Mouse (Mus musculus) forebrain, embryonic 13.5 days (tissue): Measurements from ENCODE around the gene Jag2. TPM values are rescaled to one million over a fixed set of nuclear protein-coding genes. Genes with fewer than 3 reads are reported as not detected.

Experiments used
- ATAC-seq: fragments of 200-750 bp; cut with Nextera tagmentation; 2 replicates; pipeline ENCODE4 v1.8.0; 2017
- H3K27ac ChIP-seq: fragments of 300-500 bp; sonication (generic); 2 replicates; pipeline ENCODE4 v1.5.1; 2015; ENCODE audit warnings: inconsistent platforms, mild to moderate bottlenecking, moderate library complexity
- H3K27me3 ChIP-seq: fragments of 300-500 bp; sonication (generic); 2 replicates; pipeline ENCODE4 v1.6.1; 2015; ENCODE audit warnings: mild to moderate bottlenecking, inconsistent platforms
- H3K36me3 ChIP-seq: fragments of 300-500 bp; sonication (generic); 2 replicates; pipeline ENCODE4 v1.6.1; 2015; ENCODE audit warnings: mild to moderate bottlenecking, inconsistent platforms; ENCODE audit not compliant: poor library complexity, severe bottlenecking
- H3K4me1 ChIP-seq: fragments of 300-500 bp; sonication (generic); 2 replicates; pipeline ENCODE4 v1.6.1; 2015; ENCODE audit warnings: inconsistent platforms
- H3K4me2 ChIP-seq: fragments of 300-500 bp; sonication (generic); 2 replicates; pipeline ENCODE4 v1.6.1; 2015; ENCODE audit warnings: inconsistent platforms, mild to moderate bottlenecking, moderate library complexity
- H3K4me3 ChIP-seq: fragments of 300-500 bp; sonication (generic); 2 replicates; pipeline ENCODE4 v1.5.1; 2015; ENCODE audit warnings: mild to moderate bottlenecking, inconsistent platforms
- H3K9ac ChIP-seq: fragments of 300-500 bp; sonication (generic); 2 replicates; pipeline ENCODE4 v1.6.1; 2015; ENCODE audit warnings: mild to moderate bottlenecking, inconsistent platforms
- H3K9me3 ChIP-seq: fragments of 300-500 bp; sonication (generic); replicated peaks from 2 replicates; pipeline ENCODE4 v1.6.1; 2016; ENCODE audit warnings: inconsistent platforms
- WGBS: fragments of 180-500 bp; shearing (Covaris S2); methylation state at CpG from one replicate; pipeline ENCODE4 v1.1.7; 2015; 5-methylcytosine and 5-hydroxymethylcytosine counted together
- polyA plus RNA-seq: library from polyadenylated mRNA; unstranded; fragments of >200 nt; fragmentation: Nextera tagmentation; extraction: Ambion mirVana; gene quantifications from 2 replicates; pipeline ENCODE4 v1.2.1, GENCODE M21; 2015

Gene Jag2
- polyA plus RNA-seq, 1 experiment from 2014 or later: 4.1 TPM

- Histone ChIP-seq H3K4me2 (no peak overlapping the region), H3K27me3 (peaks cover 73% of the 10 kb centered on the region), H3K4me1 (peaks cover 25% of the 10 kb centered on the region), H3K27ac (no peak overlapping the region), H3K36me3 (no peaks in the 10 kb centered on the region), H3K9ac (no peak overlapping the region), H3K4me3 (no peak overlapping the region), H3K9me3 (no peaks in the 10 kb centered on the region)
- WGBS: 88% methylated on average over 10 of the region's 10 CpGs
- ATAC-seq: no peak
Measured at GRCm38 (mm10) chr12:112872991-112873390, 56.6 kb downstream of the Jag2 start.

GRCm38 (mm10) chr12:112871272-112871671 lies 58.3 kb downstream of the Jag2 start:
- no peak overlapping the region for H3K4me2 ChIP-seq
- H3K9ac ChIP-seq: no peak overlapping the region
- no peaks in the 10 kb centered on the region for H3K9me3 ChIP-seq
- H3K4me1 ChIP-seq: peaks cover 11% of the 10 kb centered on the region
- H3K27ac ChIP-seq: no peak overlapping the region
- no peak overlapping the region for H3K4me3 ChIP-seq
- H3K36me3 ChIP-seq: no peaks in the 10 kb centered on the region
- ATAC-seq: no peak
- 78% methylated on average over 2 of the region's 2 CpGs for WGBS
- H3K27me3 ChIP-seq: peaks cover 60% of the 10 kb centered on the region

GRCm38 (mm10) chr12:112870775-112871174 lies 58.8 kb downstream of the Jag2 start:
- H3K4me2 ChIP-seq: no peak overlapping the region
- peaks cover 55% of the 10 kb centered on the region for H3K27me3 ChIP-seq
- WGBS: 51% methylated on average over 13 of the region's 13 CpGs

GRCm38 (mm10) chr12:112869783-112870204 lies 59.8 kb downstream of the Jag2 start:
- Histone ChIP-seq H3K4me3 (no peak overlapping the region), H3K9me3 (no peaks in the 10 kb centered on the region), H3K27me3 (peaks cover 45% of the 10 kb centered on the region), H3K4me2 (no peak overlapping the region), H3K9ac (no peak overlapping the region), H3K27ac (no peak overlapping the region), H3K36me3 (no peaks in the 10 kb centered on the region), H3K4me1 (peaks cover 8% of the 10 kb centered on the region; the same call in 1 of the 2 replicates)
- no peak for ATAC-seq
- 31% methylated on average over 16 of the region's 16 CpGs for WGBS

More at GRCm38 (mm10) chr12:112870775-112871174, 58.8 kb downstream of the Jag2 start:
- no peaks in the 10 kb centered on the region for H3K9me3 ChIP-seq
- peaks cover 8% of the 10 kb centered on the region; the same call in 1 of the 2 replicates for H3K4me1 ChIP-seq
- no peak overlapping the region for H3K9ac ChIP-seq
- no peak overlapping the region for H3K4me3 ChIP-seq
- no peaks in the 10 kb centered on the region for H3K36me3 ChIP-seq
- no peak for ATAC-seq
- no peak overlapping the region for H3K27ac ChIP-seq

- 67% methylated on average over 13 of the region's 13 CpGs for WGBS
- H3K36me3 ChIP-seq: no peaks in the 10 kb centered on the region
- H3K27me3 ChIP-seq: peaks cover 32% of the 10 kb centered on the region
- no peak within 1 kb of the TSS for H3K4me3 ChIP-seq
- H3K9ac ChIP-seq: no peak within 1 kb of the TSS
- H3K27ac ChIP-seq: no peak within 1 kb of the TSS
- ATAC-seq: no peak
- H3K9me3 ChIP-seq: no peaks in the 10 kb centered on the region
- H3K4me2 ChIP-seq: no peak within 1 kb of the TSS
- no peaks in the 10 kb centered on the region for H3K4me1 ChIP-seq
Measured at GRCm38 (mm10) chr12:112868178-112869087, 61.1 kb downstream of the Jag2 start, which contains the start of gene Gpr132. Gene Gpr132 (minus strand): TSS chr12:112868228.

- Histone ChIP-seq H3K27ac (no peak overlapping the region), H3K36me3 (no peaks in the 10 kb centered on the region), H3K4me2 (no peak overlapping the region), H3K4me3 (no peak overlapping the region), H3K9ac (no peak overlapping the region), H3K9me3 (no peaks in the 10 kb centered on the region), H3K4me1 (no peaks in the 10 kb centered on the region), H3K27me3 (peaks cover 22% of the 10 kb centered on the region)
- no peak for ATAC-seq
- 91% methylated on average over 7 of the region's 7 CpGs for WGBS
Measured at GRCm38 (mm10) chr12:112867106-112867674, 62.4 kb downstream of the Jag2 start.

- H3K4me1 ChIP-seq: no peaks in the 10 kb centered on the region
- 80% methylated on average over 8 of the region's 8 CpGs for WGBS
- H3K27ac ChIP-seq: no peak overlapping the region
- H3K9me3 ChIP-seq: no peaks in the 10 kb centered on the region
- peak overlapping the region; percentile 12; the same call in 1 of the 2 replicates for H3K9ac ChIP-seq
- no peak for ATAC-seq
- H3K4me2 ChIP-seq: no peak overlapping the region
- H3K4me3 ChIP-seq: no peak overlapping the region
- H3K36me3 ChIP-seq: no peaks in the 10 kb centered on the region
- H3K27me3 ChIP-seq: peaks cover 17% of the 10 kb centered on the region
Measured at GRCm38 (mm10) chr12:112866467-112867080, 63.0 kb downstream of the Jag2 start.

- H3K36me3 ChIP-seq: no peaks in the 10 kb centered on the region
- H3K4me3 ChIP-seq: no peak overlapping the region
- H3K4me1 ChIP-seq: no peaks in the 10 kb centered on the region
- no peak overlapping the region for H3K4me2 ChIP-seq
- no peak for ATAC-seq
- H3K27me3 ChIP-seq: peaks cover 9% of the 10 kb centered on the region; the same call in 1 of the 2 replicates
- H3K9ac ChIP-seq: no peak overlapping the region
- 89% methylated on average over 7 of the region's 7 CpGs for WGBS
- H3K9me3 ChIP-seq: no peaks in the 10 kb centered on the region
- no peak overlapping the region for H3K27ac ChIP-seq
Measured at GRCm38 (mm10) chr12:112864804-112865203, 64.8 kb downstream of the Jag2 start.

- Histone ChIP-seq H3K36me3 (no peaks in the 10 kb centered on the region), H3K27ac (no peak overlapping the region), H3K27me3 (0 out of 2 replicates have a peak, but pooled peaks cover 1% of the 10 kb centered on the region), H3K9ac (no peak overlapping the region), H3K4me2 (no peak overlapping the region), H3K4me1 (no peaks in the 10 kb centered on the region), H3K9me3 (no peaks in the 10 kb centered on the region), H3K4me3 (no peak overlapping the region)
- ATAC-seq: no peak
- 78% methylated on average over 9 of the region's 9 CpGs for WGBS
Measured at GRCm38 (mm10) chr12:112861911-112862321, 67.7 kb downstream of the Jag2 start.

GRCm38 (mm10) chr12:112860765-112861164 lies 68.8 kb downstream of the Jag2 start:
- ATAC-seq: no peak
- no peak overlapping the region for H3K4me2 ChIP-seq
- no peaks in the 10 kb centered on the region for H3K4me1 ChIP-seq
- H3K9ac ChIP-seq: no peak overlapping the region
- H3K9me3 ChIP-seq: no peaks in the 10 kb centered on the region
- H3K27ac ChIP-seq: no peak overlapping the region
- 83% methylated on average over 7 of the region's 7 CpGs for WGBS
- H3K36me3 ChIP-seq: no peaks in the 10 kb centered on the region
- no peaks in the 10 kb centered on the region for H3K27me3 ChIP-seq
- no peak overlapping the region for H3K4me3 ChIP-seq

- H3K4me1 ChIP-seq: no peaks in the 10 kb centered on the region
- H3K4me2 ChIP-seq: no peak overlapping the region
- ATAC-seq: no peak
- no peaks in the 10 kb centered on the region for H3K9me3 ChIP-seq
- no peaks in the 10 kb centered on the region for H3K36me3 ChIP-seq
- H3K9ac ChIP-seq: no peak overlapping the region
- no peaks in the 10 kb centered on the region for H3K27me3 ChIP-seq
- no peak overlapping the region for H3K4me3 ChIP-seq
- no peak overlapping the region for H3K27ac ChIP-seq
- WGBS: 85% methylated on average over 8 of the region's 8 CpGs
Measured at GRCm38 (mm10) chr12:112859930-112860329, 69.6 kb downstream of the Jag2 start.
